In the genomic region with DNA sequence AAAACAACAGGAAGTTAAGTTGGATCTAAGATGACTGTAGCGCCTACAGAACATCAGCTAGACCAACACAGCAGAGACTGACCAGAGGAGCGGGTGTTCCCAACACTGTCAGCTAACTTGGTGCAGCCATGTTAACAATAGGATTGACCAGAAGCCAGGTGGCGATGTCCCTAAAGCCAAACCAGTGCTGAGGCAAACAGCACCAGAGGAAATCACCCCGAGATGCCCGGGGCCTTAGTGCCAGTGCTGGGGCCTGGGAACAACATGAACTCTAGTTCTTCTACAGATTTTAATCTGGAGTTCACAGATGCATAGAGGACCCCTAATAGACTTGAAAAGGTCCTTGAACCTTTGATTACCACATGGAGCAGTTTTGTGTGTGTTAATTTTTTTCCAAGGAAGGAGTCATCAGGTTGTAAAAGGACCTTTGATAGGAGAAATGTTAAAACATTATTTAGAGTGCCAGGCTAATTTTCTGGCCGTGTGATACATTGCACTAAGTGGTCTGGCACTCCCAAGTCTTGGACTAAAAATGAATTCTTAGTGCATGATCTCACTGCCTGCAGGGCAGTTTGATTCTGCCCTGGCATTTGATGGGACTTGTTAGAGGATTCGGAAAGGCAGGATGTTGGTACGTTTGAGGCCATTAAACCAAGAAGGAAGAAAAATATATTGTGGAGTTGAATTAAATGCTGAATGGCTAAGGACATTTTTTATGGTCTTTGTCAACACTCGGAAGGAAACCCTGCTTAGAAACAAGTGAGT, we compare ENCODE assay signal across 12 mouse cellular contexts.
DNase-seq lines count a peak whose midpoint lies in the region; ATAC-seq lines count a peak whose summit lies in the region.
"Had no signal": no experiment of that assay in that cellular context is flagged by ENCODE, and none has a peak within 500 bp of the region (broad histone marks: within the 10 kb centered on the region; RNA-seq: fewer than 3 reads in every experiment).

No protein-coding gene starts in this region.

- H3K36me3 ChIP-seq in embryonic facial prominence, embryonic 14.5 days (ENCODE audit: control insufficient read depth, insufficient read depth, low read length): no peaks in the 10 kb centered on the region
- no peaks in the 10 kb centered on the region for H3K36me3 ChIP-seq in embryonic facial prominence, embryonic 10.5 days (replicated peaks)
- no peaks in the 10 kb centered on the region for H3K36me3 ChIP-seq in heart, embryonic 12.5 days
- H3K36me3 ChIP-seq in stomach, embryonic 15.5 days: no peaks in the 10 kb centered on the region
- H3K36me3 ChIP-seq: G1E; heart, embryonic 13.5 days; liver, embryonic 13.5 days had no signal

- no peak overlapping the region for H3K4me2 ChIP-seq in embryonic facial prominence, embryonic 14.5 days (ENCODE audit: low read depth, low read length)
- no peak overlapping the region for H3K4me2 ChIP-seq in heart, embryonic 12.5 days
- no peak overlapping the region for H3K4me2 ChIP-seq in stomach, embryonic 15.5 days
- H3K4me2 ChIP-seq: heart, embryonic 13.5 days; liver, embryonic 13.5 days had no signal

- H3K9me3 ChIP-seq in embryonic facial prominence, embryonic 14.5 days (ENCODE audit: control insufficient read depth, low read length): no peaks in the 10 kb centered on the region
- H3K9me3 ChIP-seq in embryonic facial prominence, embryonic 10.5 days: no peaks in the 10 kb centered on the region
- H3K9me3 ChIP-seq in heart, embryonic 12.5 days (replicated peaks): no peaks in the 10 kb centered on the region
- no peaks in the 10 kb centered on the region for H3K9me3 ChIP-seq in stomach, embryonic 15.5 days
- H3K9me3 ChIP-seq: G1E; heart, embryonic 13.5 days; liver, embryonic 13.5 days had no signal

- ATAC-seq in embryonic facial prominence, embryonic 14.5 days (ENCODE audit: low read depth): no peak
- ATAC-seq in heart, embryonic 12.5 days (ENCODE audit: insufficient number of reproducible peaks, low FRiP score): no peak
- no peak for ATAC-seq in stomach, embryonic 15.5 days (ENCODE audit: insufficient read depth, low FRiP score, low read depth)

- no peak overlapping the region for H3K9ac ChIP-seq in embryonic facial prominence, embryonic 14.5 days (ENCODE audit: low read depth, low read length)
- no peak overlapping the region for H3K9ac ChIP-seq in heart, embryonic 12.5 days
- no peak overlapping the region for H3K9ac ChIP-seq in stomach, embryonic 15.5 days
- H3K9ac ChIP-seq: heart, embryonic 13.5 days; liver, embryonic 13.5 days had no signal

- 78% methylated on average over 9 of the region's 9 CpGs for WGBS in embryonic facial prominence, embryonic 14.5 days
- 85% methylated on average over 9 of the region's 9 CpGs for WGBS in embryonic facial prominence, embryonic 10.5 days
- 75% methylated on average over 9 of the region's 9 CpGs for WGBS in heart, embryonic 12.5 days
- WGBS in stomach, embryonic 15.5 days: 78% methylated on average over 9 of the region's 9 CpGs

- DNase-seq in embryonic facial prominence, embryonic 14.5 days (ENCODE audit: low spot score): peak; percentile 51
- no peak for DNase-seq in embryonic facial prominence, embryonic 10.5 days (ENCODE audit: low spot score)
- DNase-seq in heart, postnatal 10 days: peak; percentile 52 to 55
- peak; percentile 23 for DNase-seq in testis, postnatal 14 days (ENCODE audit: low spot score)
- DNase-seq in testis, postnatal 10 days (ENCODE audit: low spot score): no peak
- DNase-seq in frontal cortex, postnatal 14 days (ENCODE audit: low spot score in 2 of 2): no peak
- DNase-seq: liver, embryonic 13.5 days had no signal

- H3K4me3 ChIP-seq in embryonic facial prominence, embryonic 14.5 days (ENCODE audit: low read depth, low read length): no peak overlapping the region
- no peak overlapping the region for H3K4me3 ChIP-seq in embryonic facial prominence, embryonic 10.5 days
- no peak overlapping the region for H3K4me3 ChIP-seq in heart, embryonic 12.5 days
- no peak overlapping the region for H3K4me3 ChIP-seq in stomach, embryonic 15.5 days (replicated peaks)
- H3K4me3 ChIP-seq: erythroblast, embryonic 14.5 days; heart, embryonic 13.5 days; liver, embryonic 13.5 days had no signal

- intact Hi-C loops in heart, postnatal 10 days (cut with DNase I): no loop called here

- no peaks in the 10 kb centered on the region for H3K27me3 ChIP-seq in embryonic facial prominence, embryonic 14.5 days (replicated peaks; ENCODE audit: control insufficient read depth, insufficient read depth, low read length)
- H3K27me3 ChIP-seq in embryonic facial prominence, embryonic 10.5 days (replicated peaks; ENCODE audit: low read depth, poor library complexity, severe bottlenecking): no peaks in the 10 kb centered on the region
- no peaks in the 10 kb centered on the region for H3K27me3 ChIP-seq in heart, embryonic 12.5 days (replicated peaks)
- no peaks in the 10 kb centered on the region for H3K27me3 ChIP-seq in stomach, embryonic 15.5 days (replicated peaks)
- H3K27me3 ChIP-seq: heart, embryonic 13.5 days; liver, embryonic 13.5 days had no signal

- H3K27ac ChIP-seq in embryonic facial prominence, embryonic 14.5 days (replicated peaks; ENCODE audit: low read depth, low read length): no peak overlapping the region
- H3K27ac ChIP-seq in embryonic facial prominence, embryonic 10.5 days (replicated peaks): no peak overlapping the region
- H3K27ac ChIP-seq in heart, embryonic 12.5 days (ENCODE audit: poor library complexity, severe bottlenecking): no peak overlapping the region
- H3K27ac ChIP-seq in stomach, embryonic 15.5 days: peak overlapping the region; percentile 54
- H3K27ac ChIP-seq: heart, embryonic 13.5 days; liver, embryonic 13.5 days had no signal

- peaks cover 10% of the 10 kb centered on the region for H3K4me1 ChIP-seq in embryonic facial prominence, embryonic 14.5 days (ENCODE audit: control insufficient read depth, insufficient read depth, low read length)
- H3K4me1 ChIP-seq in embryonic facial prominence, embryonic 10.5 days: peaks cover 10% of the 10 kb centered on the region
- peaks cover 12% of the 10 kb centered on the region for H3K4me1 ChIP-seq in heart, embryonic 12.5 days (replicated peaks)
- H3K4me1 ChIP-seq in stomach, embryonic 15.5 days: 0 out of 2 replicates have a peak, but pooled peaks cover 4% of the 10 kb centered on the region
- H3K4me1 ChIP-seq: liver, embryonic 13.5 days had no signal

Comparison
In these comparisons a context has a peak if more than half of its experiments do, and no peak if none do; other contexts are left out.
1. DNase-seq: peak in embryonic facial prominence, embryonic 14.5 days (single experiment), heart, postnatal 10 days (2 of 2) and testis, postnatal 14 days (single experiment); none in embryonic facial prominence, embryonic 10.5 days (single experiment), testis, postnatal 10 days (single experiment) and frontal cortex, postnatal 14 days (0 of 2).